Mouse (Mus musculus) kidney, postnatal 14 days (tissue): ENCODE data around the gene Shmt2.

Experiments used
- DNase-seq: peaks from one replicate; pipeline ENCODE4 v3.0.0; 2022; ENCODE audit warnings: mixed read lengths

Gene Shmt2

DNA sequence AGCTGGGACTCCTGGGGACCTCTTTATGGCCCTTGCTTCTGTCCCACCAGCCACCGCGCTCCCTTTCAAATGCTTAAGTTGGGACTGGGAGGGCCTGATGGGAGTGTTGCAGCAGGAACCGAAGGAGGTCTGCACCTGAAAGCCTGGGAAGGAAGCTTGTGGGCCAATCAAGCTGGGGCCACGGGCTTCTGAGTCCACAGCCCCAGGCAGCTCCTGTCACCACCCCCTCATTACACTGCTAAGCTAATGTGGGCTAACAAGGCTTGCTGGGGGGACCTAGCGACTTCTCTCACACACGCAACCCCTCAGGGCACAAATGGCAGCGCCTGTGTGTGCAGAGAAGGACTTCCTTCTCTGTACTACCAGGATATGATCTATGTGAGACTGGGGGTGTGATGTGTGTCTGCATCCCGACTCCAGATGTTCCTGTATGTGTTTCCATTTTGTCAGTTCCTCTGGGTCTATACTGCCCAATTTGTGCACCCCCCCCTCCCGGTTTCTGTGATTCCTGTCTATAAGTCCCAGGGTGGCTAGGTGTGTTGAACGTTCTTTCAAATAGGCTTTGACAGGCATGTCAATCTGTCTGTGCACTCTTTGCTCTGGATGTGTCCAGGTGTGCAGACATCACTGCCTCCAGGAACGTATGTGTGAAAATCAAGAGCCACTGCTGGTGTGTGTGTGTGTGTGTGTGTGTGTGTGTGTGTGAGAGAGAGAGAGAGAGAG is 11.2 kb downstream of the Shmt2 start:
- no peak for DNase-seq

DNA sequence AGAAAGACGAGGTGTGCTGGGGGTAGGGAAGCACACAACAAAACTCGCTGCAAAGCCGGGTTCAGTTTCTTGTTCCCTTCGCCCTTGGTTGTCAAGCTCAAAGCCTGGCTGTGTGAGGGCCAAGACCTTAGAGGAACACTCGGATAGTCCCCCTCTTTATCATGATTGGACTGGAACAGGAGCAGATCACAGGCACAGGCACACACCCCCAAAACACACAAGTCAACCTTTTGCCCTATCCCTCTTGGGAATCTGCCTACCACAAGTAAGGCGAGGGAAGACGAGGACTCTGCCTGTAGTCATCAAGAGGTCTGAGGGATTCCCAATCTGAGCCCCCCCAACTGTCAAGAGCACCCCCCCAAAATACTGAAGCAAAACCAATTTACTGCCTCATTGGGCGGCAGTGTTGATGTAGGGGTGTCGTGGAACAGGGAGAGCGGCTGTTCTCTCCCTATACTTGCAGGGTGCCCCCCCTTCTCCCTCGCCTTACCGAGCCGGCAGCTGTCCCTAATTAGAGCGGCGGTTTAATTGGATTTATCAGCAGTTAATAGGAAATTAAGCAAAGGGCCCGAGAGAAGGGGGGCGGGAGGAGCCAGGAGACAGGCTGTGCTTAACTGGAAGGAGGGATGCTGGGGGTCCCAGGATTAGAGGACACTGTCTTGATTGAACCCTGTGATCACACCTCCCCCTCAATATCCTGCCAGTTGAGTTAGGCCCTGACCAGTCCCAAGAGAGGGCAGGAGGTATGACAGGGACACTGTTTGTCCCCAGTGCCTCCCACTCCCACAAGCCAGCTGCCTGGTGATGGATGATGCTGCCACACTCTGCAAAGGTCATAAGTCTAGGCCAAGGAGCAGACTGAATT is 12.2 kb downstream of the Shmt2 start:
- no peak for DNase-seq

DNA sequence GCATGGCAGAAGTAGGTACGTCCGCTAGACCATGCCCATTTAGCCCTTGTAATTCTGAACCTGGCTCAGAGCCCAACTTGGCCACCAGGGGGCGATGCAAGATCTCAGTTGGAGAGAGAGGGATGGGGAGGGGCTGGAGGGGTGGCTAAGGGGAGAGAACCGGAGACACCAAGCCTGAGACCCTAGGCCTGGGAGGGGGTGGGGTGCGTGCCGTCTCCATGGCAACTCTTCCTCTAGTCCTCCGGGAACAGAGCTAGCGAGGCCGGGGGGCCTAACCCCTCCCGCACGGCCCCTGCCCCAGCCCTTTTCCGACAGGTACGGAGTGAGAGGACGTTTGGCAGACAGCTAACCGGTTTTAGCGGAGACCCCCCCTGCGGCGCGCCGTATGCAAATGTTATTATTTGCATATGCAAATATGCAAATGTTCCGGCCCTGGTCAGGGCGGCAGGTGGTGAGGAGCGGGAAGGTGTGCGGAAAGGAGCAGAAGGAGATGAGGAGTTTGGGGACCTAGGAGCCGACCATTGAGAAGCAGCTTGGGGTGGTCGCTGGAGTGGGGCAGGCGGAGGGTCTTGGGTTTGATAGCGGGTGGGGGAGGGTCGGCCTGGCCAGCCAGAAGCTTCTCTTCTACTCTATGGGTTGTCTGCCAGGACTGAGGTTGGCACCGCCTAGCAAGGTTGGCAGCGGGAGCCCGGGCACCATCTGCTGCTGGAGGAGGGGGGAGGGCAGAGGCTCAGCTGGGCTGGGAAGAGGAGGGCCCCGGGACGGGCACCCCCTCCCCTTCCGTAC is 13.0 kb downstream of the Shmt2 start:
- peak; percentile 89 for DNase-seq

DNA sequence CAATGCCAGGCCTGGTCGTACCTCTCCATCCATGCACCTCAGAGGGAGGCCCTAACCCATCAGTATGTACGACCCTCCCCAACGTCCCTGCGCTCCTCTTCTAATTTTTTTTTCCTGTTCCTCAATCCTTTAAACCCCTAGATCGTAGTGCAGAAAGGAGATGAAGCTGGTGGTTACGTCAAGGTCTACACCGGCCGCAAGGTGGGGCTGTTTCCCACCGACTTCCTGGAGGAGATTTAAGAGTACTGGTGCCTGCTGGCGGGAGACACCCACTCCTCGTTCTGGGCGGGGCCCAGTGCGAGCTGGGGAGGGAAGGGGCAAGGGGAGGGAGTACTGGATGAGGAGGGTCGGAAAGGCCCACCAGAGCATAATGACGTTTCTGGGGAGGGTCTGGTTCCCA is 14.0 kb downstream of the Shmt2 start:
- DNase-seq = peak; percentile 80

DNA sequence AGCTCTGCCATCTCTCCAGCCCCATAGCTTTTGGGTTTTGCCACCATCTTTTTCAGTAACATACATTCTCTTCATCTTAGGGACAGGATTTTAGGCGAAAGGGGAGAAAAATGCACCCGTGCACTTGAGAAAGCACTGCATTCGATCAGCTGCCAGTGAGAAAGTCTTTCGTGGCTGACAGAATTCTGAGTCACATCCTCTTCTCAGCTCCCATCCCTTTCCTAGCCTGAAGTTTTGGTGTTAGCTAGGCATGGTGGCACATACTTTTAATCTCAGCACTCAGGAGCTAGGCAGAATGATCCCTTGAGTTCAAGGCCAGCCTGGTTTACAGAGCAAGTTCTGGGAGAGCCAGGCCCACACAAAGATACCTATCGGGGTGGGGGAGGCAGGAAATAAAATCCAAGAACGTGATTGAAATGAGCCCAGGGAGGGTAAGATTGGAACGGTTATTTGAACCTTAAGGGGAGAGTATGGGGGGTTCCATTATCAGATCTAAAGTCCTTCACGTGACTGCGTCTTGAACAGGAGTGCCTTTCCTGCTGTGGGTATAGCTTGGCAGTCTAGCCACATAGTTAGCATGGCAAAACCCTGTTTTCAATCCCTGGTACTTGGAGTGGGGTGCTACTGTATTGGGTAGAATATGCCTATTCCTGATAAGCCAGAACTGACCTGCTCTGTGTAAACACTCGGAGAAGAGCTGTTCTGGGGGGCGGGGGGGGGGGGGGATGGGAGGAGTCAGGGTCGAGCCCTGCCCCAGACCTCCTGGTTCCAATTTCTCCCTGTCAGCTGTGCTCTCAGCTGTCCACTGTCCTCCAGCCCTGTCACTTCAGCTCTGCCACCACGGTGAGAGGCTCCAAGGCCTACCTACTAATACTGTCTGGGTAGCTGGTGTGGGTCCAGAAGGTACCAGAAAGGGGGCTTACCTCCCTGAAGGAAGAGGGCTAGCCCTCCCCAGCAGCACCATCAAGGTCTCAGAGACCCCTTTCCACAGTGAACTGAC is 21.1 kb downstream of the Shmt2 start, which contains the start of gene Stac3:
TSS of gene Stac3 (plus strand) at position 793 of the 1,000 bp plus-strand sequence.
- no peak for DNase-seq

DNA sequence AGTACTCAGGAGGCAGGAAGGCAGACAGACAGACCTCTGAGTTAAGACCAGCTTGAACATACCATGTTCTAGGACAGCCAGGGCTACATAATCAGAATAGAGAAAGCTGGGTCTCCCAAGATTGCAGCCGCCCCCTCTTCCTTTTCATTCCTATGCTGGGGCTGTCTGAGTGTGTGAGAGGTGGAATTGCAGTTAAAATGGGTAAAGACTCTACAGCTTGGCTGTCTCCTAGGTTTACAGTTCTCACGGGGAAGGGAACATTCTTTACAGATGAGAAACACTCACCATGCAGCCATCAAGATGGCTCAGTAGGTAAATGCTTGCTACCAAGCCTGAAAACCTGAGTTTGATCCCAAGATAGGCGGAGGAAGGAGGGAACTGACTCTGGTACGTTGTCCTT is 22.2 kb downstream of the Shmt2 start:
- DNase-seq = no peak

DNA sequence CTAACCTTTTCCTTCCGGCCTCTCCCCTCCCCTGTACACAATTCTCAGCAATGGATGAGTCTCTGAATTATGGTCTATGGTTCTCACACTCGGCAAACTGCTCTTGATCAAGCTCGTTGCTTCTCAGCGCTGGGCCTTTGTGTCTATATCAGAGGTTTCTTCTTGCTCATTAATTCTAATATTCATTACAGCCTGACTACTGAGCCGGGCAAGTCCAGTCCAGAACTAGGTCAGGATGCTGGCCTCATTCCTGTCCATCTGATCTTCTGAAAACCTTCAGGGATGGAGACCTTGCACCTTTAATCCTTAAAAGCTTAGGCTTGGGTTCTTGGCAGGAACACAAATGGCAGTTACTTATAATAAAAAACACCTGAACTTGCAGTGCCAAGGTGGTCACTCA is 22.7 kb downstream of the Shmt2 start:
- no peak for DNase-seq

DNA sequence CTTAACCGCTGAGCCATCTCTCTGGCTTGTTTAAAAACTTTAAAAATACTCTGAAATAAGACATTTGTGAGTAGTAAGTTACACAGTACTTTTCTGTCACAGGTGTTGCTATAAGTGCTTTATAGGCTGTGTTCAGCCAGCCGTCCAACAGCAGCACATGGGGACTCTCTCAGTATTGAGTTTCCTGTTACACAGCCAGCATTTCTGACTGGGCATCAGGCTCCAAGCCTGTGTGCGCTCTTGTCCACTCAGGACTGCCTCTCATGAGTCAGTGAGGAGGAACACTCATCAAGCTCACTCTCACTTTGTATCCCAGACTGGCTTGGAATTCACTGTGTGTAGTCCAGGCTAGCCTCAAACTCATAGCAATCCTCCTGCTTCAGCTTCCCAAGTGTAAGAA is 26.1 kb downstream of the Shmt2 start:
- no peak for DNase-seq

DNA sequence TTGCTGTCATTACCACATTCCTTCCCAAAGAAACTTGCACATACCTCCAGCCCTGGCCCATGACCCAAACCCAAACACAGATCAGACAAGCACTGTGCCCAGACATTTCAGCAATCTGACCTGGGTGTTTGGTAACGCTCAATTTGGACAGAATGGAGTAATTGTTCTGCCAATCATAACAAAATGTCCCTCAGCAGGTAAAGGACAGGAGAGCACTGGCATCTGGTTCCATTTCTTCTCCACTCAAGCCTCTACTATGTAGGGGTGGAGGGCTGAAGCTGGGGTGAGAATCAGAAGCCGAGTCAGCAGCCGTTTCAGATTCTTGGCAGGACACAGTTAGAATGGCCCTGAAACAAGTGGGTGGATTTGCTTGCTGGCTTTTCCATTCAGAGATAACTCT is 30.1 kb downstream of the Shmt2 start:
- DNase-seq = no peak

DNA sequence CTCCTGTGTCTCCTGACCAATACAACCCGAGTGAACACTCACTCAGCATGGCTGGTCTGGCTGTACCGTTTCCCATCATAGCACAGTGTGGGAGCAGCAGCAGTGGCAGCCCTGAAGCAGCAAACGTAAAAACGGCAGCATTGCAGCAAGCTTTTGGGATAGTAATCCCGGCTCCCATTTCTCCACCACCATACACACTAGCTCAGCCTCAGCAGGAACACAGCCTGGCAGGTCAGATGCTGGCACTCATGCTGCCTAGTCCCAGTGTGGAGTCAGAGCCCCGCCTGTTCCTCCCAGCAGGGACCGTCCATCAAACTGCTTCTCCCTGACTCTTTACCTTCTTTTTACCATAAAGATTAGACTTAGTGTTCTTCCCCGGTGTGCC is 31.1 kb downstream of the Shmt2 start:
- no peak for DNase-seq

DNA sequence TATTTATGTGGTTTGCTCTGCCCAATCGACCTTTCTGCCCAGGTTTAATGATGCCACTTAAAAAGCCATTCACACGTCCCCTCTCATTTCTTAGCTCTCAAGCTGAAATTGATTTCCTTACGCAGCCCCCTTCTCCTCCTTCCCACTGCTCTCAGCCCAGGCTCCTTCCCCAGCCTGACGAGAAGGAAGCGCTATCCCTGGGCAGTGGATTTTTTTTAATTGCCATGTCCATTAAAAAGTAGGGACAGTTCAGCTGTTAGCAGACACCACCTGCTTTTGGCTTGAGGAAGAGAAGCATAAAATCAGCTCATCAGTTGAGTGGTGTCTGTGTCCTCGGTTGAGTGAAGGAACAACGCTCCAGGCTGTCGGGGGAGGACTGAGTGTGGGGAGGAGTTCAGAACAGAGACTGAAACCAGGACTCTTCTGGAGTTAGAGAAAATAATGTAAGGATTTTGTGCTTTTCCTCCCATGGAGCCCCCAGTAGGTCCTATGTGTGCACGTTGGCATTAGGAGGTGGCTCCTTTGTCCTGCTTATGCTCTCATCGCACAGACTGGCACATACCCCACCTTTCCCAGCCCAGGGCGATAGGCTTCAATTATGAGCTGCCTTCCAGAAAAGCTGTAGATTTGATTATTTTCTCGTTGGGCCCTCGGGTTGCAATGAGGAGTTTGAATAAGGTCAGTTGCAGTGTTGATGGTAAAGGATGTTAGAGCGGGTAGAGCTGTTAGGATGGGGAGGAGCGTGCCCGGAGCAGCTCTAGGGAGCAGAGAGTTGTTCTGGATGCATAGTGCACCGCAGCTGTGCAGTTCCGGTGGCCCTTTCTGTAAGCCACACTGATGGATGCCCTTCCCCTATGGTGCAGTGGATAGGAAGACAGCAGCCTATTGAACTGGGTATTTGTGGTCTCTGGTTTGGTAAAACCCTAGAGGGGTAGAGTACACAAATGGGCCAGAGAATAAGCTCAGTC is 31.8 kb downstream of the Shmt2 start:
- no peak for DNase-seq

DNA sequence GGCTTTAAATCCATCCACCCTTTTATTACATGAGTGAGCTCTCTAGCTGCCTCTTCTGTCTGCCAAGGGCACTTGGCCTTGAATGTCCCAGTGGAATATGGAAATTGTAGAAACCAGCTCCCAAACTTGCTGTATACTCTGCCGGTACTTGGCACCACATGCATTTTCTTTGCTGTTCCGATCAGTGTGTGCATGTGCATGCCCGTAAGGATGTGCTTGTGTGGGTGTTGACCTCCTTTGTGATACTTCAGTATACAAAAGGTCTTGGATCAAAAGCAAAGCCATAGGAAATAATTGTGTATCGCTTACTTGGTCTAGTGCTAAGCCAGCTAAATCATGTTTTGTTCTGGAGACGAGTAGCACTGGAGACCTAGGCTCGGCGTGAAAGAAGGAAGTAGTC is 33.4 kb downstream of the Shmt2 start:
- DNase-seq = no peak

DNA sequence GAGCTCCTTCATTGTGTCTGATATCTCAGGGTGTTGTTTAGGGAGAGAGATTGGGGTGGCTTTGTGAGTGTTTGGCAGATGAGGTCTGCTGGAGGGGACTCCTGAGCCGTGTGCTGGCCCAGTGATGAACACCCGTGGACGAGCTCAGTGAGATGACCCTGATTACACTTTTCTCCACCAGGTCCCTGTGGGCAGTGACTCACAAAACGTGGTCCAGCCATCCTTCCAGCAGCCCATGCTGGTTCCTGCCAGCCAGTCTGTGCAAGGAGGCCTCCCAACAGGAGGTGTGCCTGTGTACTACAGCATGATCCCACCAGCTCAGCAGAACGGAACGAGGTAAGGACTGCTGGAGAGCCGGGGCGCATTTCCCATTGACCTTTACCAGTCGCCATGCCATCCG is 37.0 kb downstream of the Shmt2 start:
- DNase-seq = no peak

DNA sequence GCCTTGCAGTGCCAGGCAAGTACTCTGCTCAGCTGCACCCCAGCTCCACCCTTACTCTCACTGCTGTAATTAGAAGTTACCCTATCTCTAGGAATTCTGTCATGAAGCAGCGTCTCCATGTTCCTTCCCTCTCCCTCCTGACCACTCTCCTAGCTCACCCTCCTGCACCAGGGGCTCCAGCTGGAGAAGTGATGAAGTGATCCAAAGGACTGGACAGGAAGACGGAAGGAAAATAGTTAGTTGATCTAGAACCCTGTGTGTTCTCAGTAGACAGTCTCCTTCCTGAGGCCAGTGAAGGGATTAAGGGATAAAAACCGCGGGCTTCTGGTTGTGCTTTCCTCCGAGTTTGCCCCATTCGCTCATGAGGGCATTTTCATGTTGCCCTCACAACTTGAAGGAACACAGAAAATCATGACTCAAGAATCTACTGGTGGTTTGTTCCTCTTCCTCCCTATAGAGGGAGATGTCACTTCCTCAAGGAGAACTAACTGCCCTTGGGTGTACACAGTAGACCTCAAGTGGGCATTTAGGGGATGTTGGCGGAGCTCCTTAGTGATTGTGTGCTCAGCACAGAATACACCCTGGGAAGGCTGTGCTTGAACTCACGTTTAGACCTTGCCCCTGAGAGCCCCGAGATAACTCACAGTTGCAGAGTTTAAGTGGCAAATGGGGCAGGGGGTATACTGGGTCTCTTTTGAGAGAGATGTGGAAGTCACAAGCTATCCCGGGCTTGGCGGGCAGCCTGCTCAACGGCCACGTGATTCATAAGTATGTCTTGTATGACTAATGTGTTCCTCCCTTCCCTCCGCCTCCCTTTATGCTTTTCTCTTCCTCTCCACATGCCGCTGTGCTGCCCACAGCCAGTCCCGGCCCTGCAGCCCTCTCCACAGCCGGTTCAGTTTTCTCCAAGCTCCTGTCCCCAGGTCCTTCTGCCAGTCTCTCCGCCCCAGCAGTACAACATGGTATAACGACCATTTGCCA is 41.1 kb downstream of the Shmt2 start:
- peak; percentile 74 for DNase-seq

DNA sequence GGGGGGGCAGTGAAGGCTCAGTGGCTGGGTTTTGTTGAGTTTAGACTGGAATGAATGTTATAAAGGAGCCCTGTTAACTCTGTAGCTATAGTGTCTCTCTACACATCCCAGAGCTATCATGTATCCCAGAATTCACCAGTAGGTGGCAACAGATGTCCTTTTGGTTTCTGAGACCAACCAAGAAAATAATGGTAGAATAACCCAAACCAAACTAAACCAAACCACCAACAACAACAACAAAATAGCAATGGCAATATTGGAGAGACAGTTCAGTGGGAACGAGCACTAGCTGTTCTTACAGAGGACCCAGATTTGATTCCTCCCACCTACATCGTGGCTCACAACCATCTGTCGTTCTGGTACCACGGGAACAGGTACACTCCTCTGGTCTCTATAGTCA is 43.1 kb downstream of the Shmt2 start:
- peak; percentile 43 for DNase-seq

DNA sequence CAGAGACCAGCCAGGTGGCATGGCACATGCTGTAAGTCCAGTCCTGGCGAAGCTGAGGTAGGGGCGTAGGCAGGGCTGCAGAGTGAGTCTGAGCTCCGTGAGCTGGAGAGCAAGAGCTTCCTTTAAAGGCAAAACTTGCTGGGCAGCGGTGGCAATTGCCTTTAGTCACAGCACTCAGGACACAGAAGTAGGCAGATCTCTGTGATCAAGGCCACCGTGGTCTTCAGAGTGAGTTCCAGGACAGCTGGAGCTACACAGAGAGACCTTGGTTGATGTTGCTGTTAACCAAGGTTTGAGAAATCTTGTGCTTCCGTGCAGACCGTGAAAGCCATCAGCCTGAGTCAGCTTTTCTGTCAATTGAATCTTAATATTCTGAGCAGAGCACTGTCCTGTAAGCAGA is 44.9 kb downstream of the Shmt2 start:
- DNase-seq = no peak

DNA sequence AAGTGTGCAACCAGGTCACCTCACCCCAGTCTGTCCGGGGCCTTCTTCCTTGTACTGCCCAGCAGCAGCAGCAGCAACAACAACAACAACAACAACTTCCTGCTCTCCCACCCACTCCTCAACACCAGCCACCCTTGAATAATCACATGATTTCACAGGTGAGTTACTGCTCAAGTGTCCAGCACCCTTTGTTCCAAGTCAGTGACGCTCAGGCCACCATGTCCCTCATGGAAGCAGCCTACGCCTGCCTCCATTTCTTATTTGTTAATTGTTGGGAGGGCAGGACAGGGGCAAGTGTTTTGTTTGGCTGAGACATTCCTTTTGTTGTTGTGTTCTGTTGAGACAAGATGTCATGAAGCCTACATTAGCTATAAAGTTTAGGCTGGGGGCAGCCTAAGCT is 45.7 kb downstream of the Shmt2 start:
- no peak for DNase-seq

DNA sequence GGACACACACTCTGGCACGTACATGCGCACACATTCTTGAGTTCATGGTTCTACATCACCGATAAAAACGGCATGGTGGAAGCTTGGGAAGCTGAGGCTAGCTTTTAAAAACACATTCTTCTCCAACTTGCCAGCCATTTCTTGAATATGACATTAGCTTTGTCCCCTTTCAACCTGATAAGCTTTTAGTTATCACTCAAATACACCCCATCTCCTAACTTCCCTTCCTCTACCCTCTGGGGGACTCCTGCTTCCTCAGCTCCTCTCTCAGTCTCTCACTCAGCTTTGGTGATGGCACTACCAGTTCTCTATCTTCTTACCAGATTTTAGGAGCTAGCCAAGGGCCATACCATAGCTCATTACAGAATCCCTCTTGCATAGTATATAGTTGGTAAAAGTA is 47.1 kb downstream of the Shmt2 start:
- DNase-seq = no peak

DNA sequence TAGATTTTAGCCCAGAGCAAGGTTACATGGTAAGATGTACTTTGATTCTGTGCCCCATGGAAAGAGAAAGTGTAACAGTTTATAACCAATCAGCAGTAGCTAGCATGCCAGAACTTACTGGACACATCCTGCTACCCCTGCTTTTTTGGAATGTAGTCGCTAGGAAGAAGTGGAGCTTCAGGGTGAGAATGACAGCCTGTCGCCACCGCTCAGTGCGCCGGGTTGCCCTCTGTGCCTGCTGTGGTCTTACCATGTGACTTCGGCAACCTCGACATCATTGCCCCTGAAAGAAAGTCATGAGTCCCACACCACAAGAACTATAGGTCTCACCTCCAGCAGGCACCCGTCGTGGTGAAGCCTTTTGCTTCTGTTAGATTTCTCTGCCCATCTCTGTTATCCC is 49.5 kb downstream of the Shmt2 start:
- no peak for DNase-seq
